Mouse (Mus musculus): ENCODE results near the gene Pald1. TPM values are rescaled to one million over a fixed set of nuclear protein-coding genes. Genes with fewer than 3 reads are reported as not detected.

The Pald1 gene
- polyA plus RNA-seq, 1 experiment from 2014 or later: 20.2 TPM

DNA sequence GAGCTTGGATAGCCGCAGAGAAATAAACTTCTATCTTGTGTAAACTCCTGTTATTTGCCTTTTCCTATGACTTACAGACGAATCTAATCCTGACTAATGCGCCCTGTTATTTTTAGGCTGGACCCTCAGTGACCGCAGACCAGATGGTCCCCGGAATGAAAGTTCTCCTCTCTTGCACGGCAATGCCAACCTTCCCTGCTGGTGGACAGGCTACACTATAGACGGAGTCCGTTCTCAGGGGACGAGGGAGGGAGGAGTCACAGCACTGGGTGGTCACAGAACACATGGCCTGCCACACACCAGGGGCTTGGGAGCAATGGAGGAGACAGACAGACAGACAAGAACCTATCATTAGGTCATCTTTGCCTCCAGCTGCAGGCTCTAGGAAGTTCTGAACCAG lies 20.8 kb downstream of the Pald1 start:
- 82% methylated on average over 9 of the region's 9 CpGs for WGBS
- Histone ChIP-seq H3K9me3 (replicated peaks; ENCODE audit: low read length) (no peaks in the 10 kb centered on the region), H3K4me3 (replicated peaks; ENCODE audit: low read depth, low read length) (no peak overlapping the region), H3K27ac (no peak overlapping the region), H3K4me1 (replicated peaks; ENCODE audit: insufficient read depth, low read length) (peaks cover 6% of the 10 kb centered on the region; the same call in 1 of the 2 replicates), H3K27me3 (ENCODE audit: insufficient read depth, low read length) (no peaks in the 10 kb centered on the region), H3K4me2 (ENCODE audit: low read length) (no peak overlapping the region), H3K36me3 (ENCODE audit: insufficient read depth, low read length) (0 out of 2 replicates have a peak, but pooled peaks cover 4% of the 10 kb centered on the region), H3K9ac (ENCODE audit: low read depth, low read length) (no peak overlapping the region)
- TF ChIP-seq CTCF (IDR thresholded peaks at IDR 0.05; ENCODE audit: low read depth): no peak
- no peak for ATAC-seq (replicated peaks; ENCODE audit: low FRiP score, low read depth)
- DNase-seq (ENCODE audit: low spot score): no peak

DNA sequence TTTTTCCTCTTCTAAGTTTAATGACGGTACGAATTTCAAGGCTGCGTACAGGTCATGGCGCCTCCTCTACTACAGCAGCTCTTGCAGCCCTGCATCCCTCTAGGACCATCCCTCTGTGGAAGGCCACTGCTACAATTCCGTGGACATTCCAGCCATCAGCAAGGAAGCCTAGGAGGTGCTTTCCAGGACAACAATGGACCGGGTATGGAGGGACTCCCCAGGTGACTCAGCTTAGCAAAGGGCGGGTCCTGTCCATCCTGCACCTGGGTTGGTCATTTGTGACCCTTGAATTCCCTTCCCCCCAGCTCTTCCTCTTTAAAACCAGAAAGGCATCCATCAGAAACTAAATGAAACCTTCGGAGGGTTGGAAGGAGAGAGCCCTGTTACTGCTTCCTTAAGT lies 22.7 kb downstream of the Pald1 start:
- Histone ChIP-seq H3K4me2 (ENCODE audit: low read length) (no peak overlapping the region), H3K9me3 (replicated peaks; ENCODE audit: low read length) (no peaks in the 10 kb centered on the region), H3K27ac (no peak overlapping the region), H3K36me3 (ENCODE audit: insufficient read depth, low read length) (0 out of 2 replicates have a peak, but pooled peaks cover 4% of the 10 kb centered on the region), H3K4me1 (replicated peaks; ENCODE audit: insufficient read depth, low read length) (0 out of 2 replicates have a peak, but pooled peaks cover 3% of the 10 kb centered on the region), H3K9ac (ENCODE audit: low read depth, low read length) (no peak overlapping the region), H3K4me3 (replicated peaks; ENCODE audit: low read depth, low read length) (no peak overlapping the region), H3K27me3 (ENCODE audit: insufficient read depth, low read length) (no peaks in the 10 kb centered on the region)
- no peak for DNase-seq (ENCODE audit: low spot score)
- ATAC-seq (replicated peaks; ENCODE audit: low FRiP score, low read depth): no peak
- WGBS: 93% methylated on average over 8 of the region's 8 CpGs
- TF ChIP-seq CTCF (IDR thresholded peaks at IDR 0.05; ENCODE audit: low read depth): no peak

DNA sequence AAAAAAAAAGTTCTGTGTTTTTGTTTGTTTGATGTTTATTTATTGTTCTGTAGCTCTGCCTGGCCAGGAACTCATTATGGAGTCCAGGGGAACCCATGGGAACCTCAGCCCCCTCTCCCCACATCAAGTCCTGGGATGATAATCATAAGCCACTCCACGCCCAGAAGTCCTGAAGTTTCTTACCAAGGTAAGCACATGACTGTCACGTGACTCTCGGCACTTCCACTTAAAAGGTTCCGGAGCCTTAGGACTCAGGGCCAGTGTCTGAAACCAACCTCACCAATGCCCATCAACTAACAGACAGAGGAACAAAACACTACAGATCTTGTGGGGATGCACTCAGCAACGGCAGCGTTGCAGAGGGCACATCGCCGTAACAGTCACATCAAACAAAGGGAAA lies 23.9 kb downstream of the Pald1 start:
- ATAC-seq (replicated peaks; ENCODE audit: low FRiP score, low read depth): no peak
- 83% methylated on average over 8 of the region's 8 CpGs for WGBS
- no peak overlapping the region for H3K4me3 ChIP-seq (replicated peaks; ENCODE audit: low read depth, low read length)
- no peak overlapping the region for H3K4me2 ChIP-seq (ENCODE audit: low read length)
- no peaks in the 10 kb centered on the region for H3K27me3 ChIP-seq (ENCODE audit: insufficient read depth, low read length)
- 0 out of 2 replicates have a peak, but pooled peaks cover 3% of the 10 kb centered on the region for H3K4me1 ChIP-seq (replicated peaks; ENCODE audit: insufficient read depth, low read length)
- H3K9ac ChIP-seq (ENCODE audit: low read depth, low read length): no peak overlapping the region
- DNase-seq (ENCODE audit: low spot score): no peak
- no peak for TF ChIP-seq CTCF (IDR thresholded peaks at IDR 0.05; ENCODE audit: low read depth)
- no peak overlapping the region for H3K27ac ChIP-seq
- no peaks in the 10 kb centered on the region for H3K9me3 ChIP-seq (replicated peaks; ENCODE audit: low read length)
- H3K36me3 ChIP-seq (ENCODE audit: insufficient read depth, low read length): 0 out of 2 replicates have a peak, but pooled peaks cover 4% of the 10 kb centered on the region

DNA sequence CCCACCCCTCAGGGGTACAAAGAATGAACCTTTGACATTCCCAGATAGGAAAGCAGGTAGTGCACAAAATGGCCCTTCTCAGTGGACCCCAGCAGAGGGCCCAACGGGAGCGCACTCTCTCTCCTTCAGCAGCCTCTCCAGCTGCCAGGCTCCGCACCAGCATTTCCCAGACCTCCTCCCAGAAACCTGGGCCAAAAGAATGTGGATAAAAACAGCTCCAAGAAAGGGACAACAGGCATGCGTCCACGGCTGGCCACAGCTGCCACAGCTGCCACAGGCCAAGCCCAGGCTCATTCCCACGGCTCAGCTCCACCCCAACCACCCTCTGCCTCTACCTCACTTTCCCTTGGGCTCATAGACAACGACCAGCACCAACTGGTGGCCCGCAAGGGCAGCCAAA lies 25.7 kb downstream of the Pald1 start:
- Histone ChIP-seq H3K27ac (0 out of 2 replicates have a peak overlapping the region, but pooled peaks have one; percentile 5), H3K9me3 (replicated peaks; ENCODE audit: low read length) (no peaks in the 10 kb centered on the region), H3K4me2 (ENCODE audit: low read length) (no peak overlapping the region), H3K4me1 (replicated peaks; ENCODE audit: insufficient read depth, low read length) (0 out of 2 replicates have a peak, but pooled peaks cover 3% of the 10 kb centered on the region), H3K27me3 (ENCODE audit: insufficient read depth, low read length) (no peaks in the 10 kb centered on the region), H3K9ac (ENCODE audit: low read depth, low read length) (0 out of 2 replicates have a peak overlapping the region, but pooled peaks have one; percentile 14), H3K4me3 (replicated peaks; ENCODE audit: low read depth, low read length) (no peak overlapping the region), H3K36me3 (ENCODE audit: insufficient read depth, low read length) (0 out of 2 replicates have a peak, but pooled peaks cover 6% of the 10 kb centered on the region)
- peak; percentile 32 for DNase-seq (ENCODE audit: low spot score)
- 47% methylated on average over 8 of the region's 8 CpGs for WGBS
- peak; percentile 35; the same call in 1 of the 2 replicates for TF ChIP-seq CTCF (IDR thresholded peaks at IDR 0.05; ENCODE audit: low read depth)
- ATAC-seq (replicated peaks; ENCODE audit: low FRiP score, low read depth): no peak

DNA sequence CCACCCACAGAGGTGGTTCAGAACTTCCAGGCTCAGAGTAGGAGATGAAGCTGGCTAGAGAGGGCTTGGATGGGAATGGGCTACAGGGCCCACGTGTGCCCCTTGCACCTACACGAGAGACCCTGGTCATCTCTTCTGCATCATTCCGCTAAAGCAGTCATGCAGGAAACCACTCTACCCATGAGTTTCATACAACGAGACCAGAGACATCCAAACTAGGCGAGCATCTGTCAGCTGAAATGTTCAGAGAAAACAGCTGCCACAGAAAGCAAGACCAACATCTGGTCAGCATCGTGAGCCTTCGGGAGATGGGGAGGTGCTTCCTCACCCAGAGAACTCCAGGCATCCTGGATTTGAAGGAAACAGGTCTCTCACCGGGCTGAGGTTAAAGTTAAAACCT lies 26.8 kb downstream of the Pald1 start:
- Histone ChIP-seq H3K9me3 (replicated peaks; ENCODE audit: low read length) (no peaks in the 10 kb centered on the region), H3K27me3 (ENCODE audit: insufficient read depth, low read length) (no peaks in the 10 kb centered on the region), H3K9ac (ENCODE audit: low read depth, low read length) (no peak overlapping the region), H3K36me3 (ENCODE audit: insufficient read depth, low read length) (0 out of 2 replicates have a peak, but pooled peaks cover 11% of the 10 kb centered on the region), H3K27ac (no peak overlapping the region), H3K4me2 (ENCODE audit: low read length) (no peak overlapping the region), H3K4me3 (replicated peaks; ENCODE audit: low read depth, low read length) (no peak overlapping the region), H3K4me1 (replicated peaks; ENCODE audit: insufficient read depth, low read length) (0 out of 2 replicates have a peak, but pooled peaks cover 3% of the 10 kb centered on the region)
- no peak for ATAC-seq (replicated peaks; ENCODE audit: low FRiP score, low read depth)
- DNase-seq (ENCODE audit: low spot score): no peak
- TF ChIP-seq CTCF (IDR thresholded peaks at IDR 0.05; ENCODE audit: low read depth): no peak
- 74% methylated on average over 8 of the region's 8 CpGs for WGBS

DNA sequence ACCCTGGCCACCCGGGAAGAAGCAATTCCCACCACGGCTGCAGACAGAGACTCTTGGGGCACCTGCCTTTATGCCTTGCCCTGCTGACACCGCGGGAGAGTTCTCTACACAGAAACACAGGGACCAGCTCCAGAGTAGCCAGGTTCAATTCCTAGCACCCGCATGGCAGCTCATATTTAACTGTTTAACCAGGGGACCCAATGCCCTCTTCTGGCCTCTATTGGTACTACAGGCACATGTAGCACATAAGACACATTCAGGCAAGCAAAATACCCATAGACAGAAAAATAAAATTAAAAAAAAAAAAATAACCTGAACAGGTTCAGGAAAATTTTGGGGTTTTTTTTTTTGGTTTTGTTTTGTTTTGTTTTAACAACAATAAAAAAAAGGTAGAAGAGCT lies 27.2 kb downstream of the Pald1 start:
- Histone ChIP-seq H3K27me3 (ENCODE audit: insufficient read depth, low read length) (no peaks in the 10 kb centered on the region), H3K4me2 (ENCODE audit: low read length) (no peak overlapping the region), H3K9me3 (replicated peaks; ENCODE audit: low read length) (no peaks in the 10 kb centered on the region), H3K27ac (no peak overlapping the region), H3K4me3 (replicated peaks; ENCODE audit: low read depth, low read length) (no peak overlapping the region), H3K36me3 (ENCODE audit: insufficient read depth, low read length) (0 out of 2 replicates have a peak, but pooled peaks cover 11% of the 10 kb centered on the region), H3K4me1 (replicated peaks; ENCODE audit: insufficient read depth, low read length) (0 out of 2 replicates have a peak, but pooled peaks cover 3% of the 10 kb centered on the region), H3K9ac (ENCODE audit: low read depth, low read length) (no peak overlapping the region)
- WGBS: 98% methylated on average over 5 of the region's 5 CpGs
- ATAC-seq (replicated peaks; ENCODE audit: low FRiP score, low read depth): no peak
- no peak for DNase-seq (ENCODE audit: low spot score)
- peak; percentile 49 for TF ChIP-seq CTCF (IDR thresholded peaks at IDR 0.05; ENCODE audit: low read depth)
